Mouse (Mus musculus): ENCODE results near the gene Dennd1b. TPM values are rescaled to one million over a fixed set of nuclear protein-coding genes. Genes with fewer than 3 reads are reported as not detected.

Dennd1b gene
- polyA plus RNA-seq, 1 experiment from 2014 or later = 12.3 TPM

GRCm38 (mm10) chr1:138984161-138984560 is 20.9 kb downstream of the Dennd1b start:
- WGBS = 87% methylated on average over 4 of the region's 4 CpGs
- no peaks in the 10 kb centered on the region for H3K9me3 ChIP-seq
- H3K27ac ChIP-seq = no peak overlapping the region

GRCm38 (mm10) chr1:138992384-138993138 is 29.3 kb downstream of the Dennd1b start:
- Histone ChIP-seq H3K36me3 (no peaks in the 10 kb centered on the region), H3K4me1 (replicated peaks) (no peaks in the 10 kb centered on the region), H3K4me2 (no peak overlapping the region), H3K4me3 (replicated peaks) (no peak overlapping the region), H3K9ac (replicated peaks) (no peak overlapping the region), H3K9me3 (no peaks in the 10 kb centered on the region), H3K27ac (no peak overlapping the region), H3K27me3 (no peaks in the 10 kb centered on the region)
- no peak for ATAC-seq (ENCODE audit: insufficient number of reproducible peaks, insufficient read depth, low FRiP score, low TSS enrichment, low read depth)
- WGBS = 88% methylated on average over 5 of the region's 5 CpGs

More at GRCm38 (mm10) chr1:138984161-138984560, 20.9 kb downstream of the Dennd1b start:
- Histone ChIP-seq H3K4me3 (replicated peaks) (no peak overlapping the region), H3K27me3 (no peaks in the 10 kb centered on the region), H3K9ac (replicated peaks) (no peak overlapping the region), H3K4me1 (replicated peaks) (peaks cover 21% of the 10 kb centered on the region), H3K36me3 (no peaks in the 10 kb centered on the region), H3K4me2 (no peak overlapping the region)
- ATAC-seq (ENCODE audit: insufficient number of reproducible peaks, insufficient read depth, low FRiP score, low TSS enrichment, low read depth) = no peak

GRCm38 (mm10) chr1:138995621-138996380 is 32.6 kb downstream of the Dennd1b start:
- Histone ChIP-seq H3K4me2 (no peak overlapping the region), H3K4me3 (replicated peaks) (no peak overlapping the region), H3K27me3 (no peaks in the 10 kb centered on the region), H3K9me3 (no peaks in the 10 kb centered on the region), H3K36me3 (no peaks in the 10 kb centered on the region), H3K27ac (no peak overlapping the region), H3K9ac (replicated peaks) (no peak overlapping the region), H3K4me1 (replicated peaks) (peaks cover 4% of the 10 kb centered on the region; the same call in 1 of the 2 replicates)
- WGBS = 89% methylated on average over 6 of the region's 6 CpGs
- ATAC-seq (ENCODE audit: insufficient number of reproducible peaks, insufficient read depth, low FRiP score, low TSS enrichment, low read depth) = no peak

- Histone ChIP-seq H3K9me3 (no peaks in the 10 kb centered on the region), H3K27me3 (no peaks in the 10 kb centered on the region), H3K27ac (no peak overlapping the region), H3K4me2 (no peak overlapping the region), H3K4me1 (replicated peaks) (peaks cover 4% of the 10 kb centered on the region; the same call in 1 of the 2 replicates), H3K9ac (replicated peaks) (no peak overlapping the region), H3K4me3 (replicated peaks) (no peak overlapping the region), H3K36me3 (no peaks in the 10 kb centered on the region)
- ATAC-seq (ENCODE audit: insufficient number of reproducible peaks, insufficient read depth, low FRiP score, low TSS enrichment, low read depth) = no peak
- 95% methylated on average over 2 of the region's 2 CpGs for WGBS
Observed at GRCm38 (mm10) chr1:138996663-138997062, 33.4 kb downstream of the Dennd1b start.

GRCm38 (mm10) chr1:139000675-139001379 is 37.6 kb downstream of the Dennd1b start:
- Histone ChIP-seq H3K27ac (no peak overlapping the region), H3K9ac (replicated peaks) (no peak overlapping the region), H3K27me3 (no peaks in the 10 kb centered on the region), H3K4me1 (replicated peaks) (peaks cover 4% of the 10 kb centered on the region; the same call in 1 of the 2 replicates), H3K4me2 (no peak overlapping the region), H3K9me3 (no peaks in the 10 kb centered on the region), H3K36me3 (no peaks in the 10 kb centered on the region), H3K4me3 (replicated peaks) (no peak overlapping the region)
- no peak for ATAC-seq (ENCODE audit: insufficient number of reproducible peaks, insufficient read depth, low FRiP score, low TSS enrichment, low read depth)
- WGBS = 61% methylated on average over 9 of the region's 9 CpGs

GRCm38 (mm10) chr1:139003503-139003902 is 40.3 kb downstream of the Dennd1b start:
- WGBS = 84% methylated on average over 2 of the region's 2 CpGs
- H3K9me3 ChIP-seq = no peaks in the 10 kb centered on the region

GRCm38 (mm10) chr1:139006000-139006399 is 42.8 kb downstream of the Dennd1b start:
- Histone ChIP-seq H3K9me3 (no peaks in the 10 kb centered on the region), H3K4me2 (no peak overlapping the region), H3K36me3 (no peaks in the 10 kb centered on the region), H3K4me1 (replicated peaks) (no peaks in the 10 kb centered on the region), H3K9ac (replicated peaks) (no peak overlapping the region), H3K4me3 (replicated peaks) (no peak overlapping the region), H3K27me3 (no peaks in the 10 kb centered on the region), H3K27ac (no peak overlapping the region)
- ATAC-seq (ENCODE audit: insufficient number of reproducible peaks, insufficient read depth, low FRiP score, low TSS enrichment, low read depth) = no peak
- 89% methylated on average over 1 of the region's 1 CpGs for WGBS

More at GRCm38 (mm10) chr1:139003503-139003902, 40.3 kb downstream of the Dennd1b start:
- Histone ChIP-seq H3K36me3 (no peaks in the 10 kb centered on the region), H3K27ac (no peak overlapping the region), H3K4me1 (replicated peaks) (peaks cover 4% of the 10 kb centered on the region; the same call in 1 of the 2 replicates), H3K4me3 (replicated peaks) (no peak overlapping the region), H3K4me2 (no peak overlapping the region), H3K9ac (replicated peaks) (no peak overlapping the region), H3K27me3 (no peaks in the 10 kb centered on the region)
- ATAC-seq (ENCODE audit: insufficient number of reproducible peaks, insufficient read depth, low FRiP score, low TSS enrichment, low read depth) = no peak

GRCm38 (mm10) chr1:139007475-139007874 is 44.2 kb downstream of the Dennd1b start:
- Histone ChIP-seq H3K36me3 (no peaks in the 10 kb centered on the region), H3K27me3 (no peaks in the 10 kb centered on the region), H3K27ac (no peak overlapping the region), H3K9ac (replicated peaks) (no peak overlapping the region), H3K9me3 (no peaks in the 10 kb centered on the region), H3K4me3 (replicated peaks) (no peak overlapping the region), H3K4me2 (no peak overlapping the region), H3K4me1 (replicated peaks) (no peaks in the 10 kb centered on the region)
- WGBS = 90% methylated on average over 3 of the region's 3 CpGs
- no peak for ATAC-seq (ENCODE audit: insufficient number of reproducible peaks, insufficient read depth, low FRiP score, low TSS enrichment, low read depth)

GRCm38 (mm10) chr1:139015118-139015788 is 52.0 kb downstream of the Dennd1b start:
- 89% methylated on average over 5 of the region's 5 CpGs for WGBS
- no peaks in the 10 kb centered on the region for H3K4me1 ChIP-seq (replicated peaks)
- no peak for ATAC-seq (ENCODE audit: insufficient number of reproducible peaks, insufficient read depth, low FRiP score, low TSS enrichment, low read depth)

GRCm38 (mm10) chr1:139021298-139021697 is 58.1 kb downstream of the Dennd1b start:
- H3K9ac ChIP-seq (replicated peaks) = no peak overlapping the region
- ATAC-seq (ENCODE audit: insufficient number of reproducible peaks, insufficient read depth, low FRiP score, low TSS enrichment, low read depth) = no peak
- WGBS = 60% methylated on average over 7 of the region's 7 CpGs
- no peak overlapping the region for H3K4me2 ChIP-seq
- no peaks in the 10 kb centered on the region for H3K9me3 ChIP-seq
- H3K36me3 ChIP-seq = no peaks in the 10 kb centered on the region
- no peak overlapping the region for H3K4me3 ChIP-seq (replicated peaks)
- no peaks in the 10 kb centered on the region for H3K4me1 ChIP-seq (replicated peaks)
- no peaks in the 10 kb centered on the region for H3K27me3 ChIP-seq
- H3K27ac ChIP-seq = no peak overlapping the region

More at GRCm38 (mm10) chr1:139015118-139015788, 52.0 kb downstream of the Dennd1b start:
- H3K27ac ChIP-seq = no peak overlapping the region
- no peaks in the 10 kb centered on the region for H3K36me3 ChIP-seq
- no peak overlapping the region for H3K9ac ChIP-seq (replicated peaks)
- no peak overlapping the region for H3K4me2 ChIP-seq
- no peaks in the 10 kb centered on the region for H3K9me3 ChIP-seq
- no peak overlapping the region for H3K4me3 ChIP-seq (replicated peaks)
- H3K27me3 ChIP-seq = no peaks in the 10 kb centered on the region

All from limb, embryonic 12.5 days (tissue).